Mouse (Mus musculus) heart, adult 2 months (tissue): ENCODE measurements around the gene Add2. TPM values are rescaled to one million over a fixed set of nuclear protein-coding genes. Genes with fewer than 3 reads are reported as not detected.

Experiments used
- DNase-seq, 2 experiments: peaks; one replicate each; pipeline ENCODE4 v3.0.0; 2021
- H3K27ac ChIP-seq: fragments of 200-600 bp; 2 replicates; pipeline ENCODE4 v1.8.1; 2022
- H3K27me3 ChIP-seq: fragments of 200-500 bp; 2 replicates; pipeline ENCODE4 v1.6.1; 2012; ENCODE audit warnings: mild to moderate bottlenecking, low read length, inconsistent platforms, mixed read lengths; ENCODE audit not compliant: control insufficient read depth, insufficient read depth
- H3K36me3 ChIP-seq: fragments of 200-500 bp; 2 replicates; pipeline ENCODE4 v1.6.1; 2012; ENCODE audit warnings: low read length, inconsistent platforms; ENCODE audit not compliant: control insufficient read depth, insufficient read depth
- H3K4me1 ChIP-seq: fragments of 200-500 bp; 2 replicates; pipeline ENCODE4 v1.6.1; 2011; ENCODE audit warnings: low read length; ENCODE audit not compliant: control insufficient read depth, insufficient read depth
- H3K4me3 ChIP-seq: fragments of 200-600 bp; 2 replicates; pipeline ENCODE4 v1.8.1; 2022
- H3K79me2 ChIP-seq: fragments of 200-500 bp; replicated peaks from 2 replicates; pipeline ENCODE4 v1.6.1; 2012; ENCODE audit warnings: mild to moderate bottlenecking, inconsistent platforms, low read length, moderate library complexity, mixed read lengths; ENCODE audit not compliant: control insufficient read depth, insufficient read depth
- H3K9ac ChIP-seq: fragments of 200-500 bp; 2 replicates; pipeline ENCODE4 v1.6.1; 2012; ENCODE audit warnings: low read depth, mild to moderate bottlenecking, control low read depth, inconsistent platforms, low read length, mixed read lengths
- CTCF ChIP-seq: fragments of 200-600 bp; IDR thresholded peaks from 2 replicates; pipeline ENCODE4 v1.8.1; 2022; ENCODE audit warnings: antibody characterized with exemption, mild to moderate bottlenecking, moderate library complexity
- EP300 ChIP-seq: fragments of 200-500 bp; IDR thresholded peaks from 2 replicates; pipeline ENCODE4 v1.6.1; 2011; ENCODE audit warnings: low read depth, low read length, control low read depth; ENCODE audit not compliant: insufficient read depth
- POLR2A ChIP-seq: fragments of 200-500 bp; IDR thresholded peaks from 2 replicates; pipeline ENCODE4 v1.6.1; 2011; ENCODE audit warnings: mild to moderate bottlenecking, low read depth, low read length, control low read depth; ENCODE audit not compliant: insufficient read depth
- WGBS: fragments of 180-500 bp; shearing (Covaris S2); methylation state at CpG from one replicate; pipeline ENCODE4 v1.1.7; 2018; 5-methylcytosine and 5-hydroxymethylcytosine counted together
- intact Hi-C: fragments of 180-260 bp; cut with DNase I; formaldehyde crosslinking; loops from one replicate; pipeline ENCODE4 v1.15.1; 2025
- polyA plus RNA-seq: library from polyadenylated mRNA; depleted of rRNA; stranded (reverse); fragments of >200 nt; gene quantifications from 2 replicates; pipeline ENCODE4 v1.2.3, GENCODE M21; 2012
- total RNA-seq, 2 experiments: library from RNA; stranded (reverse); gene quantifications; 2 replicates each; pipeline ENCODE4 v1.2.3; 2021

The Add2 gene
- total and polyA plus RNA-seq, 3 experiments: 0.16 to 0.39 (median 0.25) TPM

DNA sequence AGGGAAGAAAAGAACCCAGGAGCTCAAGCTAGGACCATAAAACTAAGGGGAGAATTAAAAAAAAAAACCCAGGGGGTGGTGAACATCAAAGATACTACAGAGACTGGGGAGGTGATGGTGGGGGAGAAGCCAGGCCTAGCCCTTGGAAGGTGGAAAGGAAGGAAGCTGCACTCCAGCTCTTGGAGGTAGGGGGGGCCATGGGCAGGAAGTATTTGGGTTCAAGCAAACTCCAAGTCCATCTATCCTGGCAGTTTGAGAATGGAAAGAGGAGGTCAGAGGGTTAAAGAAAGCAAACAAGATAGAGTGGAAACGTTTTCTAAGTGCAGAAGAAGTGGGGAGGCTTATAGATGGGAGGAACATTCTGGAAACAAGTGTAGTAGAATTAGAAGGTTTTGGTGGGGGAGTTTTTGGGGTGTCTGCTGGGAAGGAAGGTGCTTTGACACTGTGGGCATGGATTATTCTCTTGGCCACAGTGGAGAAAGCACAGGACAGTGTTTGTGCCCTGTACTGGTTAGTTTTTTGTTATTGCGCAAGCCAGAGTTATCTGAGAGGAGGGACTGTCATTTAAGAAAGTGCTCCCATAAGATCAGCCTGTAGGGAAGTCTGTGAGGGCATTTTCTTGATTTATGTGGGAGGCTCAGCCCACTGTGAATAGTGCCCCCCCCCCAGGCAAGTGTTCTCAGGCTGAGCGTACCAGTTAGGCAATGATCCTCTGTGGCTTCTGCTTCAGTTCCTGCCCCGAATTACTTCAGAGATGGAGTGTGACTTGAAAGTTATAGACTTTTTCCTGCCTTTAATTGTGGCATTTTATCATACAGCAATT is 8.9 kb upstream of the Add2 start:
- Histone ChIP-seq H3K9ac (no peak overlapping the region), H3K27ac (no peak overlapping the region), H3K4me3 (no peak overlapping the region), H3K79me2 (no peaks in the 10 kb centered on the region), H3K36me3 (no peaks in the 10 kb centered on the region), H3K4me1 (no peaks in the 10 kb centered on the region), H3K27me3 (no peaks in the 10 kb centered on the region)
- intact Hi-C loops: loop anchor here (2.0 to 5.0 kb wide), 2 partner anchors 65 to 343 kb away; no protein-coding TSS in a partner anchor
- TF ChIP-seq EP300 (no peak), POLR2A (no peak), CTCF (no peak)
- 47% methylated on average over 4 of the region's 4 CpGs for WGBS
- DNase-seq: no peak

DNA sequence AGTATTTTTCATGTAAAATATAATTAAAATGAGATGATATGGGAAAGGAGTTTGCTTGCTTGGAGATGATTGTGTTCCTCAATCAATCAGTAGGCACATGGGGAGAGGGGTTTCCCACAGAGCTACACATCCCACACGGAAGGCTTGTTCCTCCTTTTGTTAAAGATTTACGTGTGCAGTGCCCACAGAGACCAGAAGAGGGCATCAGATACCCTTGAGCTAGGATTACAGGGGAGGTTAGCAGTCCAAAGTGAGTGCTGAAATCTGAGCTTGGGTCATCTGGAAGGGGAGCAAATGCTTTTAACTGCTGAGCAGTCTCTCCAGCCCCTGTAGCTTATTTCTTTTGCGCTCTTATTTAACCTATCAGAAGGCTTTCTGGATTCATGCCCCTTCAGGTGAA is 7.5 kb upstream of the Add2 start:
- peak in 1 of 2 experiments; percentile 24 for DNase-seq

GRCm38 (mm10) chr6:86026632-86027292 is 1.7 kb upstream of the Add2 start:
- H3K4me3 ChIP-seq: no peak overlapping the region
- no peaks in the 10 kb centered on the region for H3K4me1 ChIP-seq
- H3K27me3 ChIP-seq: no peaks in the 10 kb centered on the region
- H3K9ac ChIP-seq: no peak overlapping the region
- DNase-seq: no peak
- no peaks in the 10 kb centered on the region for H3K79me2 ChIP-seq
- whole genome bisulfite sequencing: 76% methylated on average over 8 of the region's 8 CpGs
- intact Hi-C loops: no loop called here
- H3K27ac ChIP-seq: no peak overlapping the region
- TF ChIP-seq CTCF (no peak), EP300 (no peak), POLR2A (no peak)
- no peaks in the 10 kb centered on the region for H3K36me3 ChIP-seq

More for the DNA sequence above, 7.5 kb upstream of the Add2 start:
- Histone ChIP-seq H3K9ac (no peak overlapping the region), H3K27ac (no peak overlapping the region), H3K36me3 (no peaks in the 10 kb centered on the region), H3K27me3 (no peaks in the 10 kb centered on the region), H3K79me2 (no peaks in the 10 kb centered on the region), H3K4me1 (no peaks in the 10 kb centered on the region), H3K4me3 (no peak overlapping the region)
- WGBS: 35% methylated on average over 3 of the region's 3 CpGs
- TF ChIP-seq CTCF (peak; percentile 73), POLR2A (no peak)
- intact Hi-C loops: loop anchor here (2.0 to 5.0 kb wide), 2 partner anchors 64 to 341 kb away; no protein-coding TSS in a partner anchor

- no peak overlapping the region for H3K9ac ChIP-seq
- no peaks in the 10 kb centered on the region for H3K27me3 ChIP-seq
- no peak overlapping the region for H3K27ac ChIP-seq
- DNase-seq: no peak
- no peaks in the 10 kb centered on the region for H3K36me3 ChIP-seq
- H3K4me3 ChIP-seq: no peak overlapping the region
- no peaks in the 10 kb centered on the region for H3K4me1 ChIP-seq
- TF ChIP-seq EP300: no peak
- no peak for TF ChIP-seq CTCF
- no peak for TF ChIP-seq POLR2A
- intact Hi-C loops: no loop called here
- H3K79me2 ChIP-seq: no peaks in the 10 kb centered on the region
- 52% methylated on average over 2 of the region's 2 CpGs for WGBS
Measured at GRCm38 (mm10) chr6:86028150-86028549, 331 bp upstream of the Add2 start.

- H3K36me3 ChIP-seq: no peaks in the 10 kb centered on the region
- H3K4me1 ChIP-seq: no peaks in the 10 kb centered on the region
- WGBS: 18% methylated on average over 6 of the region's 6 CpGs
- H3K9ac ChIP-seq: no peak overlapping the region
- H3K4me3 ChIP-seq: no peak overlapping the region
- DNase-seq: no peak
- no peak for TF ChIP-seq CTCF
- TF ChIP-seq EP300: no peak
- TF ChIP-seq POLR2A: no peak
- no peaks in the 10 kb centered on the region for H3K27me3 ChIP-seq
- intact Hi-C loops: no loop called here
- no peak overlapping the region for H3K27ac ChIP-seq
- no peaks in the 10 kb centered on the region for H3K79me2 ChIP-seq
Measured at GRCm38 (mm10) chr6:86029323-86029713, 837 bp downstream of the Add2 start.

DNA sequence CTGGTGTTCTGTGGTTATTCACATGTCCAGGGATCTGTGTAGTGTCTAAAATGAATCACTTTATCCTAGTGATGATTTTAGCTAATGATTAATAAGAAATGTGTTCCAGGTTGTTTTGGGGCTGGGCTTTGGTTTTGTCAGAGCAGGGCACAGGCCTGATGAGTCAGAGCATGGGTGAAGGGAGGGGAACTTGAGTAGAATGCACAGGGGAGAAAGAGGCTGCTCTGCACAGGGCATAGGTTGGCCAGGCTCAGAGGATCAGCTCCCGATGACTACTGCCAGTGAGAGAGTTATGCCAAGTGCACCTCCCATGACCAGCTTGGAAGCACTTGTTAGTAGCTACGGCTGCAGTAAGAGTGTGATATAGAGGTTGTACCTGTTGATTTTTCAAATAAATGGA is 3.0 kb downstream of the Add2 start:
- no peak for TF ChIP-seq CTCF
- no peak for TF ChIP-seq EP300
- TF ChIP-seq POLR2A: no peak
- no peaks in the 10 kb centered on the region for H3K27me3 ChIP-seq
- intact Hi-C loops: no loop called here
- DNase-seq: no peak
- H3K4me3 ChIP-seq: no peak overlapping the region
- 69% methylated on average over 2 of the region's 2 CpGs for WGBS
- H3K27ac ChIP-seq: no peak overlapping the region
- no peaks in the 10 kb centered on the region for H3K79me2 ChIP-seq
- H3K36me3 ChIP-seq: no peaks in the 10 kb centered on the region
- H3K4me1 ChIP-seq: no peaks in the 10 kb centered on the region
- H3K9ac ChIP-seq: no peak overlapping the region
